Mouse (Mus musculus): ENCODE measurements around the gene Adcy4. TPM values are rescaled to one million over a fixed set of nuclear protein-coding genes. Genes with fewer than 3 reads are reported as not detected.

Gene Adcy4
- polyA plus RNA-seq, 1 experiment from 2014 or later, result 8.9 TPM

DNA sequence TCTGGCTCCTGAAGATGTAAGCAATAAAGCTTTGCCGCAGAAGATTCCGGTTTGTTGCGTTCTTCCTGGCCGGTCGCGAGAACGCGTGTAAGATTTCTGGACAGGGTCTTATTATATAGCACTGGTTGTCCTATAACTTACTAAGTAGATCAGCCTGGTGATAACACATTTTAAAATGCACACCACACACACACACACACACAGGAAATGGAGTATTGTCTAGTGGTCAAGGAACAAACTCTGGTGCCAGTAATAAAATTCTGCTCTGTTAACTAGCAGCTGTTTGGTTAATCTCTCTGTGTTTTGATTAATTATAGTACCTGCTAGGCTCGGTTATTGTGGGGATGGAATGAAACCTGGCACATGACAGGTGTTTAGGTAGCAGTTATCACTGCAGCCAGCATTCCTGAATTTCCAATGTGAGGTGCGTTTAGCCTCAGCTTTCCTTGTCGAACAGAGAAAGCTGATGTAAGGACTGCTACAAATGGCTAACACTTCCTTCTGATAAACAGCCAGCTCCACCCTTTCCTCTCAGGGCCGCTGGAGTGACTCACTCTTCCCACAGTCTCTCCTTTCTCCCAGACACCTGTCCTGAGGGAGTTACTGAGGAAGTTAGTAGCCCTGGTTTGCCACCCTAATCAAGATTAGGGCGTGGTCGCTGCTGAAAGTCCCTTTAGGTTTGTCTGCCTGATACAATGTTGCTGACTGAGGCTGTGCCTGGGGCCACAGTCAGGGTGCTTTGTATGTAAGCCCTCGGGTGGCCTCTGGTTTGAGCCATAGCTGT, 11.7 kb upstream of the Adcy4 start:
- Histone ChIP-seq H3K9ac (ENCODE audit: low read length) (no peak overlapping the region), H3K36me3 (ENCODE audit: control insufficient read depth, insufficient read depth, low read length) (no peaks in the 10 kb centered on the region), H3K9me3 (ENCODE audit: control insufficient read depth, low read length) (no peaks in the 10 kb centered on the region), H3K4me2 (ENCODE audit: low read depth) (no peak overlapping the region), H3K4me3 (ENCODE audit: low read depth, low read length) (no peak overlapping the region), H3K4me1 (ENCODE audit: control insufficient read depth, insufficient read depth, low read length) (no peaks in the 10 kb centered on the region), H3K27me3 (ENCODE audit: control insufficient read depth, insufficient read depth, low read length) (0 out of 2 replicates have a peak, but pooled peaks cover 2% of the 10 kb centered on the region), H3K27ac (ENCODE audit: low read depth, low read length) (no peak overlapping the region)
- 85% methylated on average over 15 of the region's 15 CpGs for WGBS
- no peak for ATAC-seq (ENCODE audit: insufficient read depth, low FRiP score, low TSS enrichment)
- DNase-seq (ENCODE audit: low spot score), result no peak

DNA sequence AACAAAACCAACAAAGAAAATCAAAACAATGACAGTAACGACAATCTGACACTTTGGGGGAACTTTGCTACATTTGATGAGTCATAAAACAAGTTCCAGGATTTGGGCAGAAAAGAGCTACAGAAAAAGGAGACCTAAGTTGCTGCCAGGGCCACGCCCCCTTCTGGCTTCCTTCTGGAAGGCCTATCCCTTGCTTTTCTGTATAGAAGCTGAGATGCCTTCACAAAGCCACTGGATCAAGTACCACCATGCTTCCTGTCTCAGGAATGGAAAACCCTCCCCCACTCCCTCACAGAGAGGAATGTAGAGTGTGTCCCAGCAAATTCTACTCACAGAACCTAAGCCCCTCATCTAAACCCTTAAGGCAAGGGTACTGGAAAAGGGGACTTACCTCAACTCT, 10.1 kb upstream of the Adcy4 start:
- H3K4me1 ChIP-seq (ENCODE audit: control insufficient read depth, insufficient read depth, low read length), result no peaks in the 10 kb centered on the region
- H3K9me3 ChIP-seq (ENCODE audit: control insufficient read depth, low read length), result no peaks in the 10 kb centered on the region
- no peak overlapping the region for H3K9ac ChIP-seq (ENCODE audit: low read length)
- DNase-seq (ENCODE audit: low spot score), result no peak
- H3K4me3 ChIP-seq (ENCODE audit: low read depth, low read length), result no peak overlapping the region
- no peak overlapping the region for H3K4me2 ChIP-seq (ENCODE audit: low read depth)
- H3K27me3 ChIP-seq (ENCODE audit: control insufficient read depth, insufficient read depth, low read length), result peaks cover 8% of the 10 kb centered on the region
- no peak overlapping the region for H3K27ac ChIP-seq (ENCODE audit: low read depth, low read length)
- no peaks in the 10 kb centered on the region for H3K36me3 ChIP-seq (ENCODE audit: control insufficient read depth, insufficient read depth, low read length)
- no peak for ATAC-seq (ENCODE audit: insufficient read depth, low FRiP score, low TSS enrichment)
- 74% methylated on average over 2 of the region's 2 CpGs for WGBS

DNA sequence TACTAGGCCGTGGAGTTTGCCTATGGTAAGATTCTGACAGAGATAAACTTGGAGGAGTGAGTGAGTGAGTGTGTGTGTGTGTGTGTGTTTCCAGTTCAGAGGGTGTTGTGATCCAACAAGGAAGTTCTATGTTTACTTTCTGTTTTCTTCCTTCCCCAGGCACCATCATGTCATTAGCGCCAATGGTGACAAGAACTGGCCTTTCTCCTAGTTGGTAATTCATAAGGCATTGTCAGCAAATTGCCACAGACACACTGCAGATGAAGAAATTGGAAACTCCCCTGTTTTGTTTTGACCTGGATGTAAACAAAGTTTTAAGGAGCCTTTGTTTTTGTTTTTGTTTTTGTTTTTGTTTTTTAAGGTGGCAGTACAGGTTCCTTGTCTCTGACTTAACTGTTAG, 9.6 kb upstream of the Adcy4 start:
- Histone ChIP-seq H3K9ac (ENCODE audit: low read length) (no peak overlapping the region), H3K36me3 (ENCODE audit: control insufficient read depth, insufficient read depth, low read length) (no peaks in the 10 kb centered on the region), H3K4me1 (ENCODE audit: control insufficient read depth, insufficient read depth, low read length) (no peaks in the 10 kb centered on the region; the same call in 1 of the 2 replicates), H3K4me2 (ENCODE audit: low read depth) (no peak overlapping the region), H3K27me3 (ENCODE audit: control insufficient read depth, insufficient read depth, low read length) (peaks cover 13% of the 10 kb centered on the region), H3K4me3 (ENCODE audit: low read depth, low read length) (no peak overlapping the region), H3K9me3 (ENCODE audit: control insufficient read depth, low read length) (no peaks in the 10 kb centered on the region), H3K27ac (ENCODE audit: low read depth, low read length) (no peak overlapping the region)
- DNase-seq (ENCODE audit: low spot score) (no peak), ATAC-seq (ENCODE audit: insufficient read depth, low FRiP score, low TSS enrichment) (no peak)
- 71% methylated on average over 2 of the region's 2 CpGs for WGBS

DNA sequence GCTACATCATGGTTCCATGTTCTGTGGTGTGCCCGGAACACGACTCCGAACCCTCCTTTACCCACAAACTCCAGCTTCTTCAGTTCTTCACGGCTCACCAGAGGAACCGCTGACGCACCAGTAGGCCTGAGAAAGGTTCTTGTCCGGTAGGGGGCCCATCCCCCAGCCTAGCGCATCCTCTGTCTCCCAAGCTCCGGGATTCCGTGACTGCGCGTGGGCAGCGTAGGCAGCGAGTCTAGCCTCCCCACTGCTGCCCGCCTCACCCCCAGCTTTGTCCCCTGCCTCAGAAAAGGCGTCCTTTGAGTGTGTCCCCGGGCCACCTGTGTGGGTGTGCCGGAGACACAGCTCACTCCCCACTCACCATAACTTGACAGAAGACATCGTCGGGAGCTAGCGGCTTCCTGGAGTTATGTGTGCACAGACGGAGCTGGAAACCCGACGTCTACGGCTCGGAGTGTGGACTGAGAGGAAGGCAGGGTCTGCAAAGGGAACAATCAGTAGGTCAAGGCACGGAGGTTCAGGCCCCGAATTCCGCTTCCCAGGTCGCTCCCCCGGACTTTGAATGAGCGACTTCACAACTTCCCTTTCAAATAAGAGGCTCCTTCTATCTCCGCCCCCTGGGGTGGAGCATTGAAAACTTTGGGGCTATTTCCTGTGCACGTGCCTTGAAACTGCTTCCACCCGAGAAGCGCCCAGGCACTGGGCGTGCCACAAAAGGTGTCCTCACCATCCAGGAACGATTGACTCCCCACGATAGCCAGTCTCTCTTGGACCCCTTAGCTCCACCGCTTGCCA, 4.6 kb upstream of the Adcy4 start, which contains the start of gene Ripk3:
Ripk3 (minus strand) TSS at position 610 of the 795 bp plus-strand sequence.
- no peak for ATAC-seq (ENCODE audit: insufficient read depth, low FRiP score, low TSS enrichment)
- H3K36me3 ChIP-seq (ENCODE audit: control insufficient read depth, insufficient read depth, low read length), result no peaks in the 10 kb centered on the region
- 4% methylated on average over 40 of the region's 40 CpGs for WGBS
- H3K4me3 ChIP-seq (ENCODE audit: low read depth, low read length), result peak within 1 kb of the TSS; percentile 29
- H3K9me3 ChIP-seq (ENCODE audit: control insufficient read depth, low read length), result no peaks in the 10 kb centered on the region
- no peak within 1 kb of the TSS for H3K27ac ChIP-seq (ENCODE audit: low read depth, low read length)
- peak within 1 kb of the TSS; percentile 32; the same call in 1 of the 2 replicates for H3K9ac ChIP-seq (ENCODE audit: low read length)
- peaks cover 51% of the 10 kb centered on the region for H3K27me3 ChIP-seq (ENCODE audit: control insufficient read depth, insufficient read depth, low read length)
- peak; percentile 32 for DNase-seq (ENCODE audit: low spot score)
- no peaks in the 10 kb centered on the region; the same call in 1 of the 2 replicates for H3K4me1 ChIP-seq (ENCODE audit: control insufficient read depth, insufficient read depth, low read length)
- peak within 1 kb of the TSS; percentile 52 for H3K4me2 ChIP-seq (ENCODE audit: low read depth)

DNA sequence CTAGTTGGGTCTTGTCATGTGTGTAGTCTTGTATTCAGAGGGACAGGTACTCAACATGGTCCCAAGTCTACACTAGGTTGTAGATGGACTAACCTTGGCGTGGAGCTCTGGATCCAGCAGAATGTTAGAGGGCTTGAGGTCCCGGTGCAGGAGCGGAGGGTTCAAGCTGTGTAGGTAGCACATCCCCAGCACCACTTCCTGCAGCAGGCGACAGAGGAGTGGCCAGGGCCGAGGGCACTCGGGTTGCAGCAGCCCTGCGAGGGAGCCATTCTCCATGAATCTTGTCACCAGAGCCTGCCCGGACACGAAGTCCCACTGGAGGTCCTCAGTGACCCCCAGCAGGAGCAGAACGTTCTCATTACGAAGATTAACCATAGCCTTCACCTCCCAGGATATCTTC, 3.8 kb upstream of the Adcy4 start:
- Histone ChIP-seq H3K4me2 (ENCODE audit: low read depth) (peak overlapping the region; percentile 52; the same call in 1 of the 2 replicates), H3K27me3 (ENCODE audit: control insufficient read depth, insufficient read depth, low read length) (peaks cover 58% of the 10 kb centered on the region), H3K4me3 (ENCODE audit: low read depth, low read length) (no peak overlapping the region; the same call in 1 of the 2 replicates), H3K9me3 (ENCODE audit: control insufficient read depth, low read length) (no peaks in the 10 kb centered on the region), H3K36me3 (ENCODE audit: control insufficient read depth, insufficient read depth, low read length) (no peaks in the 10 kb centered on the region), H3K4me1 (ENCODE audit: control insufficient read depth, insufficient read depth, low read length) (no peaks in the 10 kb centered on the region; the same call in 1 of the 2 replicates), H3K9ac (ENCODE audit: low read length) (no peak overlapping the region), H3K27ac (ENCODE audit: low read depth, low read length) (no peak overlapping the region)
- DNase-seq (ENCODE audit: low spot score) (no peak), ATAC-seq (ENCODE audit: insufficient read depth, low FRiP score, low TSS enrichment) (no peak)
- 37% methylated on average over 11 of the region's 11 CpGs for WGBS

DNA sequence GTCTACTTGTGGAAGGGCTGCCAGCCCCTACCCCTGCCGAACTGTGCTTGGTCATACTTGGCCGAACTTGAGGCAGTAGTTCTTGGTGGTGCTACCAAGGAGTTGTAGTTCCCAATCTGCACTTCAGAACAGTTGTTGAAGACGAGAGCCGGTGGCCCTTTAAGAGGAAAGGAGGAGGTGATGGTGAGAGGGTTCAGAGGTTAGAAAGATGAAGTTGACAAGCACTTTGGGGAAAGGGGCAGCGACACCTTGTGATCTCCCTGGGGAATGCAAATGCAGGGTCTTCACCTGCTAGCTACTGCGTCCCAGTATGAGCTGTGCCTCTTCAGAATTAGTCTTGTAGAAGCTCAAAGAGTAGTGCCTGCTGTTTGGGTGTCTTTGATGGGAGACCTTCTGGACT, 1.3 kb upstream of the Adcy4 start:
- Histone ChIP-seq H3K9me3 (ENCODE audit: control insufficient read depth, low read length) (no peaks in the 10 kb centered on the region), H3K4me2 (ENCODE audit: low read depth) (no peak overlapping the region), H3K27me3 (ENCODE audit: control insufficient read depth, insufficient read depth, low read length) (peaks cover 70% of the 10 kb centered on the region), H3K9ac (ENCODE audit: low read length) (no peak overlapping the region), H3K4me3 (ENCODE audit: low read depth, low read length) (no peak overlapping the region), H3K27ac (ENCODE audit: low read depth, low read length) (no peak overlapping the region), H3K4me1 (ENCODE audit: control insufficient read depth, insufficient read depth, low read length) (peaks cover 5% of the 10 kb centered on the region; the same call in 1 of the 2 replicates), H3K36me3 (ENCODE audit: control insufficient read depth, insufficient read depth, low read length) (no peaks in the 10 kb centered on the region)
- DNase-seq (ENCODE audit: low spot score) (no peak), ATAC-seq (ENCODE audit: insufficient read depth, low FRiP score, low TSS enrichment) (no peak)
- WGBS, result 31% methylated on average over 6 of the region's 6 CpGs

DNA sequence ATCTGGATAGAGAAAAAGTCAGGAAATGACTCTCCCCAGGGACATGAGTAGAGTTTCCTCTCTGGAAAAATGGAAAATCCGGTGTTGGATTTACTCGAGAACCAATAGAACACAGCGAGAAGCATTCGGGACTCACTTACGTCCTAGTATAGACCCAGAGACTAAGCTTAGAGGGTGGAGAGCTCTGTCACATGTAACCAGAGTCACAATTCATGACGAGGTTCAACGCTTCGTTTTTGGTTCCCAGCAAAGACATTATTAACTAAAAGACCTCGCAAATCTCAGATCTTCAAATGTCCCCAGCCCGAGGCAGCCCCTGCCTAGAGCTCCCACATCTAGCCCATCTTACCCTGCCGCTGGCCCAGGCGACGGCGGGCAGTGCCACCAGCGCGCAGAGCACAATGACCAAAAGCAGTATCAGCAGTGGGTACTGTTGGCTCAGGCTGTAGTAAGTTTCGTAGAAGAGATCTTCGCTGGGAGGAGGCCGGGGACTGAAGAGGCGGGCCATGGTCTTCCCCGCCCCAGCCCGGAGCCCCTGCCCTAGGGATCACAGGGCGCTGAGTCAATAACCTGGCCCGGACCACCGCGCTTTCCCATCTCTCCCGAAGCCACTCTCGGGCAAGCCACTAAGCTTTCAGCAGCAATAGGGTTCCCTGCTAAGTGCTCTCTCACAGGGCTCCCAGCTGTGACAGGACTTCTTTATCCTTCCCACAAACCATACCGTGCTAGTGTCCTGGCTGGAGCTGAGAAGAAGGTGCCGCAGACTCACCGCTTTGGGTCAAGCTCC, 531 bp downstream of the Adcy4 start:
- peaks cover 59% of the 10 kb centered on the region for H3K27me3 ChIP-seq (ENCODE audit: control insufficient read depth, insufficient read depth, low read length)
- WGBS, result 1% methylated on average over 31 of the region's 31 CpGs
- ATAC-seq (ENCODE audit: insufficient read depth, low FRiP score, low TSS enrichment), result no peak
- no peak overlapping the region for H3K27ac ChIP-seq (ENCODE audit: low read depth, low read length)
- peak; percentile 35 for DNase-seq (ENCODE audit: low spot score)
- H3K36me3 ChIP-seq (ENCODE audit: control insufficient read depth, insufficient read depth, low read length), result no peaks in the 10 kb centered on the region
- H3K9me3 ChIP-seq (ENCODE audit: control insufficient read depth, low read length), result no peaks in the 10 kb centered on the region
- peaks cover 5% of the 10 kb centered on the region; the same call in 1 of the 2 replicates for H3K4me1 ChIP-seq (ENCODE audit: control insufficient read depth, insufficient read depth, low read length)
- H3K4me2 ChIP-seq (ENCODE audit: low read depth), result peak overlapping the region; percentile 39
- peak overlapping the region; percentile 37 for H3K9ac ChIP-seq (ENCODE audit: low read length)
- peak overlapping the region; percentile 34 for H3K4me3 ChIP-seq (ENCODE audit: low read depth, low read length)

DNA sequence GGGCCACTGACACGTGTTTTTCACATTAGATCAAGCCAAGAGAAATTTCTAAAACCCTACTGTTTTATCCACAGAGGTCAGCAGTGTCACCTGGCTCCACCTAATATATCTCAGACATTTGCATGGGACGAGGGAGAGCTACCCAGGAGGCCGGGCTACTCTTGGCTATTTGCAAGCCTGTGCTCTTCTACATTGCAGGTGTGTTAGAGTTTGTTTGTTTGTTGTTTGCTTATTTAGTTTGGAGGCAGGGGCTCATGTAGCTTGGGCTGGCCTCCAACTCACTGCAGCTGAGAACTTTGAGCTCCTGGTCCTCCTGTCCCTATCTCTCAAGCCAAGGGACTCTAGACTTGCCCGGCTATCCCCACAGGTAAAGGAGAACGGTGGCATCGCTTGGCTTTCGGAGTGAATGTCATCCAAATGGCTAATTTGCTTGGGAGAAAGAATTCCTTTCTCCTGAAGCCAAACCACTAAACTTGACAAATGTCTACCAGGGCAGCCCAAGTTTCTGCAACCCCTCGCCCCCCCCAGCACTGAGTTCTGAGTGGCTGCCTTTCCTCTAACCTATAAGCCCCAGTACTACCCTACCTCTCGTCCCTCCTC, 1.4 kb downstream of the Adcy4 start:
- ATAC-seq (ENCODE audit: insufficient read depth, low FRiP score, low TSS enrichment), result no peak
- no peak for DNase-seq (ENCODE audit: low spot score)
- WGBS, result 47% methylated on average over 9 of the region's 9 CpGs
- peaks cover 50% of the 10 kb centered on the region for H3K27me3 ChIP-seq (ENCODE audit: control insufficient read depth, insufficient read depth, low read length)
- H3K4me1 ChIP-seq (ENCODE audit: control insufficient read depth, insufficient read depth, low read length), result peaks cover 5% of the 10 kb centered on the region; the same call in 1 of the 2 replicates
- no peaks in the 10 kb centered on the region for H3K9me3 ChIP-seq (ENCODE audit: control insufficient read depth, low read length)
- H3K9ac ChIP-seq (ENCODE audit: low read length), result no peak overlapping the region
- H3K36me3 ChIP-seq (ENCODE audit: control insufficient read depth, insufficient read depth, low read length), result no peaks in the 10 kb centered on the region
- H3K27ac ChIP-seq (ENCODE audit: low read depth, low read length), result no peak overlapping the region
- no peak overlapping the region for H3K4me3 ChIP-seq (ENCODE audit: low read depth, low read length)
- H3K4me2 ChIP-seq (ENCODE audit: low read depth), result peak overlapping the region; percentile 39

Data from neural tube, embryonic 11.5 days (tissue).